Mouse (Mus musculus): ENCODE data around the gene Afmid. TPM values are rescaled to one million over a fixed set of nuclear protein-coding genes. Genes with fewer than 3 reads are reported as not detected.
"Not testable (repeated sequence)": the region's sequence is repeated elsewhere in the genome, so short reads cannot be mapped to it uniquely, and the experiment has no call there.

Afmid gene
- polyA plus RNA-seq, 1 experiment from 2014 or later: 4.0 TPM

- peak overlapping the region; percentile 48; the same call in 1 of the 2 replicates for H3K9ac ChIP-seq
- H3K4me2 ChIP-seq (replicated peaks): peak overlapping the region; percentile 62
- no peak for ATAC-seq (ENCODE audit: low FRiP score, low read depth)
- WGBS: 52% methylated on average over 9 of the region's 9 CpGs
- no peaks in the 10 kb centered on the region for H3K36me3 ChIP-seq
- H3K9me3 ChIP-seq: no peaks in the 10 kb centered on the region
- H3K4me1 ChIP-seq: peaks cover 36% of the 10 kb centered on the region
- H3K27ac ChIP-seq: no peak overlapping the region
- 0 out of 2 replicates have a peak overlapping the region, but pooled peaks have one; percentile 23 for H3K4me3 ChIP-seq
- peaks cover 44% of the 10 kb centered on the region for H3K27me3 ChIP-seq (replicated peaks)
These were observed 43.1 kb upstream of the Afmid start for GRCm38 (mm10) chr11:117782705-117783034.

- peak overlapping the region; percentile 48; the same call in 1 of the 2 replicates for H3K9ac ChIP-seq
- H3K27me3 ChIP-seq (replicated peaks): peaks cover 44% of the 10 kb centered on the region
- H3K4me1 ChIP-seq: peaks cover 36% of the 10 kb centered on the region
- H3K4me2 ChIP-seq (replicated peaks): peak overlapping the region; percentile 62
- H3K4me3 ChIP-seq: peak overlapping the region; percentile 23; the same call in 1 of the 2 replicates
- ATAC-seq (ENCODE audit: low FRiP score, low read depth): no peak
- H3K27ac ChIP-seq: no peak overlapping the region
- H3K9me3 ChIP-seq: no peaks in the 10 kb centered on the region
- 4% methylated on average over 31 of the region's 31 CpGs for WGBS
- no peaks in the 10 kb centered on the region for H3K36me3 ChIP-seq
These were observed 42.6 kb upstream of the Afmid start for GRCm38 (mm10) chr11:117783089-117783488.

- ATAC-seq (ENCODE audit: low FRiP score, low read depth): no peak
These were observed 41.9 kb upstream of the Afmid start for GRCm38 (mm10) chr11:117783683-117784309.

DNA sequence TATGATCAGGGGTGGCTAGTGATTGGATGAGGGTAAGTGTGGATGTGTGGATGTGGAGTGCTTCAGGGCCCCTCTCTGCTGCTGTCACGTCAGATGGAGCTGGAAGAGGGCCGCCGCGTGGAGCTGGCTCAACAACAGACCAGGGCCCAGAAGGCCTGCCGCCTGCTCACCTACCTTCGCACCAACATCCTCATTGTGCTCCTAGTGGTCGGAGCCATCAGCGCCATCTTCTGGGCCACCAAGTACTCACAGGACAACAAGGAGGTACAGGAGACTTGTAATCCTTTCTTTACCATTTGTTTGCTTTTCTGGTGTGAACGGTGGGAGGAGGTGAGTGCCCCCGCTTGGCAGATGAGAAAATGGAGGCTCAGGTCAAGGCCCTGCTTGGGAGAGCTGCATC is 39.4 kb upstream of the Afmid start:
- no peak for ATAC-seq (ENCODE audit: low FRiP score, low read depth)
- H3K4me3 ChIP-seq: no peak overlapping the region

More at GRCm38 (mm10) chr11:117783683-117784309, 41.9 kb upstream of the Afmid start:
- Histone ChIP-seq H3K36me3 (no peaks in the 10 kb centered on the region), H3K9me3 (no peaks in the 10 kb centered on the region), H3K4me3 (no peak overlapping the region; the same call in 1 of the 2 replicates), H3K27me3 (replicated peaks) (peaks cover 44% of the 10 kb centered on the region), H3K27ac (no peak overlapping the region), H3K9ac (peak overlapping the region; percentile 48; the same call in 1 of the 2 replicates), H3K4me1 (peaks cover 32% of the 10 kb centered on the region), H3K4me2 (replicated peaks) (peak overlapping the region; percentile 62)
- 31% methylated on average over 10 of the region's 10 CpGs for WGBS

DNA sequence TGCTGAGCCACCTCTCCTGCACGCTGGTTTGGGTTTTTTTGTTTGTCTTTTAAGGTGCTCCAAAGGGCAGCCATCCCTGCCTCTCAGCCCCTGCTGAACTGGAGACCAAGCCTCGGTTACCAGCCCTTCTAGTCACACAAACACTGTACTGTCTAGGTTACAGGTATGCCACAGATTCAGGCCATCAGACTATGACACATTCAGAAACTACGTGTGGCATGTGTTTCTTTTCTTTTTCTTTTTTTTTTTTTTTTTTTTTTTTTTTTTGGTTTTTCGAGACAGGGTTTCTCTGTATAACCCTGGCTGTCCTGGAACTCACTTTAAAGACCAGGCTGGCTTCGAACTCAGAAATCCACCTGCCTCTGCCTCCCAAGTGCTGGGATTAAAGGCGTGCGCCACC is 37.2 kb upstream of the Afmid start:
- H3K4me1 ChIP-seq; H3K4me2 ChIP-seq (replicated peaks); H3K4me3 ChIP-seq; H3K9me3 ChIP-seq; H3K9ac ChIP-seq; H3K27ac ChIP-seq; H3K36me3 ChIP-seq; ATAC-seq (ENCODE audit: low FRiP score, low read depth): not testable (repeated sequence)
- 82% methylated on average over 7 of the region's 7 CpGs for WGBS
- H3K27me3 ChIP-seq (replicated peaks): peaks cover 29% of the 10 kb centered on the region

More for the DNA sequence above, 39.4 kb upstream of the Afmid start:
- Histone ChIP-seq H3K27ac (no peak overlapping the region), H3K4me1 (peaks cover 19% of the 10 kb centered on the region), H3K36me3 (no peaks in the 10 kb centered on the region), H3K9ac (no peak overlapping the region), H3K27me3 (replicated peaks) (peaks cover 41% of the 10 kb centered on the region), H3K9me3 (no peaks in the 10 kb centered on the region), H3K4me2 (replicated peaks) (no peak overlapping the region)
- 8% methylated on average over 10 of the region's 10 CpGs for WGBS

GRCm38 (mm10) chr11:117790286-117790685 is 35.4 kb upstream of the Afmid start:
- Histone ChIP-seq H3K4me1 (peaks cover 9% of the 10 kb centered on the region; the same call in 1 of the 2 replicates), H3K27me3 (replicated peaks) (peaks cover 20% of the 10 kb centered on the region), H3K4me2 (replicated peaks) (peak overlapping the region; percentile 44), H3K9ac (0 out of 2 replicates have a peak overlapping the region, but pooled peaks have one; percentile 13), H3K27ac (no peak overlapping the region), H3K4me3 (no peak overlapping the region), H3K9me3 (no peaks in the 10 kb centered on the region), H3K36me3 (no peaks in the 10 kb centered on the region)
- ATAC-seq (ENCODE audit: low FRiP score, low read depth): no peak
- WGBS: 8% methylated on average over 14 of the region's 14 CpGs

- peaks cover 9% of the 10 kb centered on the region; the same call in 1 of the 2 replicates for H3K4me1 ChIP-seq
- no peaks in the 10 kb centered on the region for H3K9me3 ChIP-seq
- no peak overlapping the region for H3K27ac ChIP-seq
- H3K9ac ChIP-seq: no peak overlapping the region
- H3K4me3 ChIP-seq: no peak overlapping the region
- WGBS: 32% methylated on average over 23 of the region's 23 CpGs
- ATAC-seq (ENCODE audit: low FRiP score, low read depth): no peak
- H3K27me3 ChIP-seq (replicated peaks): peaks cover 20% of the 10 kb centered on the region
- H3K36me3 ChIP-seq: no peaks in the 10 kb centered on the region
- H3K4me2 ChIP-seq (replicated peaks): peak overlapping the region; percentile 44
These were observed 34.9 kb upstream of the Afmid start for GRCm38 (mm10) chr11:117790703-117791440.

- 89% methylated on average over 9 of the region's 9 CpGs for WGBS
These were observed 34.3 kb upstream of the Afmid start for GRCm38 (mm10) chr11:117791441-117791761.

DNA sequence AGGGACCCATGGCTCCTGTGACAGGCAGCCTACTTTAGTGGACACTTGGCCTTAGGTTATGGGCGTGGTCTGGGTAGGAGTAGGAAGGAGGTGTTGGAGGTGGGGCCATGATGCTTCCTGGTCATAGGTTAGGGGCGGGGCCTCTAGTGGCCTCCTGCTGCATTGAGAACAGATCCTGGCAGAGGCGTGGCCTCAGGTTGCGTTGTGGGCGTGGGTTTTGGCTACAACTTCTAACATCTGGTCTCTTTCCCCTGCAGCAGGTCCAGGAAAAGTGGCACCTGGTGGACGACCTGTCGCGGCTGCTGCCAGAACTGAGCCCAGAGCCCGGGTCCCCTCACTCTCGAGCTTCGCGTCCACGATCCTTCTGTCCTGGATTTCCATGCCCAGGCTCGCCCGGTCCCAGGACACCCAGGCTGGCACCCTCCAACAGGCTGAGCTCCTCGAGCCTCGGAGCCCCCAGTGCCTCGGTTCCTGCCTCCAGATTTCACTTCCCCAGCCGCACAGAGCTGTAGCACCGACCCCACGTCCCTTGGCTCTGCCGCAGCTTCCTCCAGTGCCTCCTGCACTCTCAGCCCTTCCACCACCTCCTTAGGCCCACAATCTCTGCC is 33.3 kb upstream of the Afmid start:
- Histone ChIP-seq H3K4me2 (replicated peaks) (peak overlapping the region; percentile 41), H3K9ac (no peak overlapping the region), H3K27ac (no peak overlapping the region), H3K9me3 (no peaks in the 10 kb centered on the region), H3K4me1 (peaks cover 12% of the 10 kb centered on the region; the same call in 1 of the 2 replicates), H3K36me3 (no peaks in the 10 kb centered on the region), H3K27me3 (replicated peaks) (peaks cover 20% of the 10 kb centered on the region), H3K4me3 (0 out of 2 replicates have a peak overlapping the region, but pooled peaks have one; percentile 5)
- ATAC-seq (ENCODE audit: low FRiP score, low read depth): no peak
- 6% methylated on average over 22 of the region's 22 CpGs for WGBS

More at GRCm38 (mm10) chr11:117791441-117791761, 34.3 kb upstream of the Afmid start:
- no peak overlapping the region for H3K9ac ChIP-seq
- H3K27me3 ChIP-seq (replicated peaks): peaks cover 20% of the 10 kb centered on the region
- H3K9me3 ChIP-seq: no peaks in the 10 kb centered on the region
- no peak for ATAC-seq (ENCODE audit: low FRiP score, low read depth)
- H3K4me2 ChIP-seq (replicated peaks): no peak overlapping the region
- peaks cover 9% of the 10 kb centered on the region; the same call in 1 of the 2 replicates for H3K4me1 ChIP-seq
- no peak overlapping the region for H3K27ac ChIP-seq
- no peaks in the 10 kb centered on the region for H3K36me3 ChIP-seq
- no peak overlapping the region for H3K4me3 ChIP-seq

DNA sequence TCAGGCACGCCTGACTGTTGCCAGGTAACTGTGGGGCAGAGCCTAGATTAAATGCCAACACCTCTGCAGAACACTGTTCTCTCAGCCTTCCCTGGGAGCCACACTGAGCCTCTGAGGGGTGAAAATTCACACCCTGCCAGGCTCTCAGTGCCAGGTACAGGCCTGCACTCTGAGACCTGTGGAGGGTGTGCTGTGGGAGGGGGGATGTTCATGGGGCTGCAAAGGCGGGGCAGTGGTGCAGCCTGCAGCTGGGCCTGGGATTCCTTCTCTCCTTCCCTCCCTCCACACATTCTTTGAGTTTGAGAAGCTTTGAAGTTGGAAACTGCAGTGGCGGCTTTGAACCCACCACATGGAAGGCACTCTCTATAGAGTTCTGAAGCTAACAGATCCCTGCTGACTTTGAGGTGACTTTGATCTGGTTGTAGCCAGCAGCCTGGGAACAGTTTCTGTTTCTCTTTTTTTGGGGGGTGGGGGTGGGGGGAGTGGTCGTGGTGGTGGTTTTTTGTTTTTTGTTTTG is 31.6 kb upstream of the Afmid start:
- no peak overlapping the region for H3K4me2 ChIP-seq (replicated peaks)
- H3K9me3 ChIP-seq: no peaks in the 10 kb centered on the region
- H3K36me3 ChIP-seq: no peaks in the 10 kb centered on the region
- WGBS: 63% methylated on average over 4 of the region's 4 CpGs
- H3K27ac ChIP-seq: no peak overlapping the region
- no peak for ATAC-seq (ENCODE audit: low FRiP score, low read depth)
- H3K9ac ChIP-seq: no peak overlapping the region
- peaks cover 20% of the 10 kb centered on the region for H3K27me3 ChIP-seq (replicated peaks)
- no peak overlapping the region for H3K4me3 ChIP-seq
- H3K4me1 ChIP-seq: peaks cover 18% of the 10 kb centered on the region; the same call in 1 of the 2 replicates

DNA sequence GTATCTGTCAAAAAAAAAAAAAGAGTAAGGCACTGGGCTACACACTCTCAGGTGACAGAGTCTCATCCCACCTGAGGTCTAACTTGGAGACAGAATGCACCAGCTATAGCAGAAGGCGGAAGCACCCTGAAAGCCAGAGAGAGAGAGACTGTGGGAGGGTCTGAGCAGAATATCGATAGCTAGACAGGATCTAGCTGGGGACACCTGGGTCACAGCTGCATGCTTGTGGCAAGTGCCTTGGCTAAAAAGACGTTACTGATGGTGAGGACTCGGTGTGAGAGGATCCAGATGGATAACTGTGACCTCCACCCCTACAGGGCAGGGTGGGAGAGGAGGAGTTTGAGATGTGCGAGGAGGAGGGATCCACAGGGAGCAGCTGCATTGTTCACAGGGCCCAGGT is 28.8 kb upstream of the Afmid start:
- Histone ChIP-seq H3K27ac (no peak overlapping the region), H3K9ac (no peak overlapping the region), H3K36me3 (no peaks in the 10 kb centered on the region), H3K27me3 (replicated peaks) (peaks cover 3% of the 10 kb centered on the region; the same call in 1 of the 2 replicates), H3K4me1 (peaks cover 12% of the 10 kb centered on the region; the same call in 1 of the 2 replicates), H3K4me3 (no peak overlapping the region), H3K4me2 (replicated peaks) (no peak overlapping the region), H3K9me3 (no peaks in the 10 kb centered on the region)
- 44% methylated on average over 5 of the region's 5 CpGs for WGBS
- ATAC-seq (ENCODE audit: low FRiP score, low read depth): no peak
